Mouse (Mus musculus): ENCODE measurements at regions not wholly inside any gene's neighbourhood (a gene's known extent, or its start where the extent isn't known, plus 50 kb on each side); places are given as distances from the start of the nearest gene placed in this dataset.

- no peak for DNase-seq
Measured at GRCm38 (mm10) chr7:129771876-129772275, 180.2 kb downstream of the Wdr11 start.

GRCm38 (mm10) chr7:129772540-129773331 is 181.1 kb downstream of the Wdr11 start:
- no peak for DNase-seq

- DNase-seq: no peak
Measured at GRCm38 (mm10) chr7:129774261-129774861, 182.7 kb downstream of the Wdr11 start.

GRCm38 (mm10) chr7:129775189-129775588 is 183.5 kb downstream of the Wdr11 start:
- DNase-seq: no peak

GRCm38 (mm10) chr7:129778842-129779421 is 187.3 kb downstream of the Wdr11 start:
- DNase-seq: no peak

- DNase-seq: no peak
Measured at GRCm38 (mm10) chr7:129779939-129780338, 188.3 kb downstream of the Wdr11 start.

- no peak for DNase-seq
Measured at GRCm38 (mm10) chr7:129781756-129782155, 190.1 kb downstream of the Wdr11 start.

GRCm38 (mm10) chr7:129784966-129785365 is 193.3 kb downstream of the Wdr11 start:
- no peak for DNase-seq

- no peak for DNase-seq
Measured at GRCm38 (mm10) chr7:129787011-129787410, 195.3 kb downstream of the Wdr11 start.

- no peak for DNase-seq
Measured at GRCm38 (mm10) chr7:129787736-129788135, 196.1 kb downstream of the Wdr11 start.

- DNase-seq: no peak
Measured at GRCm38 (mm10) chr7:129789461-129789860, 197.8 kb downstream of the Wdr11 start.

GRCm38 (mm10) chr7:129790590-129791449 is 199.2 kb downstream of the Wdr11 start:
- peak; percentile 29 for DNase-seq

- DNase-seq: no peak
Measured at GRCm38 (mm10) chr7:129791450-129791820, 199.8 kb downstream of the Wdr11 start.

GRCm38 (mm10) chr7:129793733-129794132 is 202.1 kb downstream of the Wdr11 start:
- no peak for DNase-seq

GRCm38 (mm10) chr7:129794276-129794675 is 202.6 kb downstream of the Wdr11 start:
- DNase-seq: no peak

GRCm38 (mm10) chr7:129798525-129798924 is 206.9 kb downstream of the Wdr11 start:
- no peak for DNase-seq

- no peak for DNase-seq
Measured at GRCm38 (mm10) chr7:129800461-129800867, 208.8 kb downstream of the Wdr11 start.

- no peak for DNase-seq
Measured at GRCm38 (mm10) chr7:129801431-129801847, 209.8 kb downstream of the Wdr11 start.

GRCm38 (mm10) chr7:129802168-129802567 is 210.5 kb downstream of the Wdr11 start:
- no peak for DNase-seq

GRCm38 (mm10) chr7:129805340-129805739 is 213.7 kb downstream of the Wdr11 start:
- DNase-seq: no peak

GRCm38 (mm10) chr7:129810141-129810540 is 218.5 kb downstream of the Wdr11 start:
- DNase-seq: no peak

- no peak for DNase-seq
Measured at GRCm38 (mm10) chr7:129810565-129810964, 218.9 kb downstream of the Wdr11 start.
